ENCODE assay signal across 20 mouse cellular contexts in the genomic region with DNA sequence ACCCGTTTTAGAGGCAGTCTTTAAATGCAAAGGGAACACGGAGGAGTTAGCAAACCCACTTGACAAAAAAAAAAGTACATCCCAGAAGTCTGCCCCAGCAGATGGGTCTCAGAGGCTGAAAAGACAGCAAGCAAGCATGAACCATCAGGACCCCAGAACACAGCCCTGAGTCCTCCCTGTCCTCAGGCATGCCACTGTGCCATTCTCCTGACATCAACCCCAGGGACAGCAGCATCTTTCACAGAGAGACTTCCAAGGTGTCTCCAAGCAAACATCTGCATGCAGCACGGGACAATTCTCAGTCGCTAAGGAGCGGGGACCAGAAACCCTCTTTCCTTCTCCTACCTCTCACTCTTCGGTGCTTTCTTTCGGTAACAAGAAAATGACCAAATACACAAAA. TPM values are rescaled to one million over a fixed set of nuclear protein-coding genes. Genes with fewer than 3 reads are reported as not detected.
DNase-seq lines count a peak whose midpoint lies in the region; ATAC-seq lines count a peak whose summit lies in the region.
"Had no signal": no experiment of that assay in that cellular context is flagged by ENCODE, and none has a peak within 500 bp of the region (broad histone marks: within the 10 kb centered on the region; RNA-seq: fewer than 3 reads in every experiment).

No protein-coding gene starts in this region.

- H3K9ac ChIP-seq in neural tube, embryonic 14.5 days (replicated peaks; ENCODE audit: low read depth, low read length): 0 out of 2 replicates have a peak overlapping the region, but pooled peaks have one; percentile 11
- no peak overlapping the region for H3K9ac ChIP-seq in neural tube, embryonic 15.5 days (replicated peaks)

- H3K4me1 ChIP-seq in heart, embryonic 10.5 days: peaks cover under 1% of the 10 kb centered on the region; the same call in 1 of the 2 replicates
- H3K4me1 ChIP-seq in neural tube, embryonic 14.5 days (ENCODE audit: control insufficient read depth, insufficient read depth, low read length): no peaks in the 10 kb centered on the region
- no peaks in the 10 kb centered on the region for H3K4me1 ChIP-seq in neural tube, embryonic 15.5 days

- H3K4me3 ChIP-seq in heart, embryonic 10.5 days: no peak overlapping the region
- H3K4me3 ChIP-seq in neural tube, embryonic 14.5 days (ENCODE audit: low read depth, low read length): no peak overlapping the region
- H3K4me3 ChIP-seq in neural tube, embryonic 15.5 days (replicated peaks): no peak overlapping the region

- no peaks in the 10 kb centered on the region for H3K27me3 ChIP-seq in heart, embryonic 10.5 days (ENCODE audit: insufficient read depth, poor library complexity, severe bottlenecking)
- H3K27me3 ChIP-seq in neural tube, embryonic 14.5 days (ENCODE audit: control insufficient read depth, insufficient read depth, low read length): no peaks in the 10 kb centered on the region
- no peaks in the 10 kb centered on the region for H3K27me3 ChIP-seq in neural tube, embryonic 15.5 days (replicated peaks)
- H3K27me3 ChIP-seq: CH12.LX, Patski had no signal

- no peaks in the 10 kb centered on the region for H3K9me3 ChIP-seq in heart, embryonic 10.5 days
- H3K9me3 ChIP-seq in neural tube, embryonic 14.5 days (ENCODE audit: control insufficient read depth, low read length): no peaks in the 10 kb centered on the region
- no peaks in the 10 kb centered on the region for H3K9me3 ChIP-seq in neural tube, embryonic 15.5 days (replicated peaks)

- DNase-seq in heart, adult 11 months: peak; percentile 71
- DNase-seq in heart, postnatal 36 days: no peak
- peak; percentile 70 for DNase-seq in heart, embryonic 10.5 days (ENCODE audit: low spot score)
- DNase-seq in heart, adult 18-20 months: no peak
- DNase-seq: adrenal gland, adult 2 months; adrenal gland, adult 8-10 months; adrenal gland, postnatal 10 days; adrenal gland, postnatal 14 days; adrenal gland, postnatal 25 days; adrenal gland, postnatal 36 days; B cell, adult 2 months; cerebellum, adult 11 months; cerebellum, adult 11-12 months; cerebellum, adult 18-20 months had no signal

- 85% methylated on average over 7 of the region's 7 CpGs for WGBS in heart, embryonic 10.5 days
- WGBS in neural tube, embryonic 14.5 days: 92% methylated on average over 7 of the region's 7 CpGs
- 90% methylated on average over 7 of the region's 7 CpGs for WGBS in neural tube, embryonic 15.5 days

- peaks cover 59% of the 10 kb centered on the region for H3K36me3 ChIP-seq in heart, embryonic 10.5 days
- H3K36me3 ChIP-seq in neural tube, embryonic 14.5 days (ENCODE audit: control insufficient read depth, insufficient read depth, low read length): peaks cover 8% of the 10 kb centered on the region; the same call in 1 of the 2 replicates
- peaks cover 13% of the 10 kb centered on the region for H3K36me3 ChIP-seq in neural tube, embryonic 15.5 days

- ATAC-seq in neural tube, embryonic 14.5 days (ENCODE audit: low read depth): no peak
- no peak for ATAC-seq in neural tube, embryonic 15.5 days (ENCODE audit: low FRiP score)
- ATAC-seq: activated CD4-positive, CD25-positive, alpha-beta regulatory T cell, adult 4 months; CD4-positive, CD25-positive, alpha-beta regulatory T cell, adult 4 months; Patski had no signal

- H3K27ac ChIP-seq in heart, embryonic 10.5 days: no peak overlapping the region
- no peak overlapping the region for H3K27ac ChIP-seq in neural tube, embryonic 14.5 days (ENCODE audit: low read depth, low read length)
- no peak overlapping the region for H3K27ac ChIP-seq in neural tube, embryonic 15.5 days (replicated peaks)

- H3K4me2 ChIP-seq in neural tube, embryonic 14.5 days (ENCODE audit: low read depth, low read length): no peak overlapping the region
- no peak overlapping the region for H3K4me2 ChIP-seq in neural tube, embryonic 15.5 days

- intact Hi-C loops in heart, postnatal 36 days (cut with DNase I): no loop called here

RNA-seq across cellular contexts. Expression of a gene that starts 18.1 kb away (rescaled TPM):
- total RNA-seq in heart, postnatal 36 days (2021): 10 to 100 TPM; 53.8 to 62.2 TPM
- polyA plus RNA-seq in heart, embryonic 10.5 days (2016; fragmentation: Nextera tagmentation; extraction: Ambion mirVana): 40.1 and 43.5 TPM in 2 replicates
- total RNA-seq in heart, adult 18-20 months (2021): 10 to 100 TPM; 54.7 to 57.0 TPM
- 28.1 and 29.4 TPM in 2 replicates for polyA plus RNA-seq in neural tube, embryonic 14.5 days (2014; fragmentation: Nextera tagmentation; extraction: Ambion mirVana)
- polyA plus RNA-seq in neural tube, embryonic 15.5 days (2015; fragmentation: Nextera tagmentation; extraction: Ambion mirVana): 30.0 and 42.4 TPM in 2 replicates

Comparison
In these comparisons a context has a peak if more than half of its experiments do, and no peak if none do; other contexts are left out.
1. DNase-seq: peak in heart, adult 11 months (single experiment) and heart, embryonic 10.5 days (single experiment); none in heart, postnatal 36 days (0 of 2) and heart, adult 18-20 months (0 of 2).